Mouse (Mus musculus): ENCODE data around the gene Gbp2b.

DNA sequence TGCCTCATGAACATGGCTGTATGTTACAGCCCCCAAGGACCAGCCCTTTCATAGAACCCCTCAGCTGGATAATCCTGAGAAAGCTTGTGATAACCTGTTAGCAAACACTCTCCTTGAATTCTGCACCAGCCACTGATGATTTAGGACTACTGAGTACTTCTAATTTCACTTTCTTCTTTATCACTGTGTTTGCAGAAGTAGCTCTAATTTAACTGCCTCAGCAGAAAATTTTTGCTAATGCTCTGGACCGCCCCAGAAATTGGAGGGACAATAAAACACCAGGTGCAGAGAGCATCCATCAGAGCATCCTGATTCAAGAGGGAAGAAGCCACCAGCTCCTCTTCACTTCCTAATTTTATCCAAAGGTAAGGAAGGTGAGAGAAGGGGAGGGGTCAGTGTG, at the start of gene Gbp2b:
- no peak for TF ChIP-seq POLR2A (IDR thresholded peaks at IDR 0.05; ENCODE audit: extremely low read depth, insufficient read depth, low read length)
- no peak for TF ChIP-seq CTCF (IDR thresholded peaks at IDR 0.05; ENCODE audit: extremely low read depth, insufficient read depth, low read length)
